8 mouse cellular contexts compared by ENCODE assay signal in the genomic region with DNA sequence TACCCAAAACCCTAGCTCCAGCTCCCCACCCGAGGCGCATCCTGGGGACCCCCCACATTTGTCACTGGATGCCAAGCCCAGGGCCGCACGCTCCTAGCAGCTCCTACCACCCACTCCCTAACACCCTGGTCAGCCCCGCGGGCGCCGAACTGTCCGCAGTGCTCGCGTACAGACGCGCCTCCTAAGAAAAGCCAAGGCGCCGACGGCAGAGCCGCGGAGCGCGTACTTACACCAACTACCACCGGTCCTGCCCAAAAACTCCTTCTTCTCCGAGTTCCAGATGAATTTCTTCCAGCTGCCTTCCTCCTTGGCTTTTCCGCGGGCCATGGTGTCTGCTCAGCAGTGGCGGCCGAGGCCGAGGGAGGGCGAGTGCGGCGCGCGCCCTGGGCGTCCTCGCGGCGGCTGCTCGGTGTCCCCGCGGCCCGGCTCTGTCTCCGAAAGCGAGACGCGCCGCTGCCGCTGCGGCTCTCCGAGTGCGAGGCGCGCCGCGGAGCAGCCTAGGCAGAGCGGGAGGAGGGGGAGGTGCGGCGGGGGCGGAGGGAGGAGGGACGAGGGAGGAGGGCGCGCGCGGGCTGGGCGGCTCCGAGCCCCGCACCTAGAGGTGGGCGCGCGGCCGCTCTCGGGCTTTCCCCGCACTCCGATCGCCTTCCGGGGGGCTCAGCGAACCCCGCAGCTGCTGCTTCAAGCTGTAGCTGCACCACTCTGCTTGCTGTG. TPM values are rescaled to one million over a fixed set of nuclear protein-coding genes. Genes with fewer than 3 reads are reported as not detected.
DNase-seq lines count a peak whose midpoint lies in the region; ATAC-seq lines count a peak whose summit lies in the region.

No protein-coding gene starts in this region.

- peak overlapping the region; percentile 81 for H3K9ac ChIP-seq in forebrain, embryonic 13.5 days
- H3K9ac ChIP-seq in hindbrain, embryonic 14.5 days = peak overlapping the region; percentile 92
- H3K9ac ChIP-seq in liver, embryonic 16.5 days (ENCODE audit: low read depth, low read length) = peak overlapping the region; percentile 50
- H3K9ac ChIP-seq in neural tube, embryonic 15.5 days (replicated peaks) = peak overlapping the region; percentile 74

- ATAC-seq in forebrain, embryonic 13.5 days = peak; percentile 92
- peak; percentile 91 for ATAC-seq in hindbrain, embryonic 14.5 days (ENCODE audit: low FRiP score)
- ATAC-seq in liver, embryonic 16.5 days (ENCODE audit: low read depth) = peak; percentile 70
- peak; percentile 92 for ATAC-seq in neural tube, embryonic 15.5 days (ENCODE audit: low FRiP score)

- H3K4me2 ChIP-seq in forebrain, embryonic 13.5 days = peak overlapping the region; percentile 84
- H3K4me2 ChIP-seq in hindbrain, embryonic 14.5 days (replicated peaks) = peak overlapping the region; percentile 82
- H3K4me2 ChIP-seq in liver, embryonic 16.5 days (ENCODE audit: low read depth, low read length) = peak overlapping the region; percentile 58
- H3K4me2 ChIP-seq in neural tube, embryonic 15.5 days = peak overlapping the region; percentile 67

- DNase-seq in kidney, adult 9 months = peak; percentile 25
- DNase-seq in kidney, adult 8-10 months = no peak
- peak; percentile 87 for DNase-seq in adrenal gland, adult 2 months
- DNase-seq in hindbrain, embryonic 14.5 days (ENCODE audit: low spot score) = peak; percentile 79
- DNase-seq in thymus, postnatal 4 days = peak; percentile 90

- peaks cover 7% of the 10 kb centered on the region for H3K36me3 ChIP-seq in forebrain, embryonic 13.5 days (ENCODE audit: poor library complexity, severe bottlenecking)
- peaks cover 11% of the 10 kb centered on the region for H3K36me3 ChIP-seq in hindbrain, embryonic 14.5 days (replicated peaks; ENCODE audit: control insufficient read depth, insufficient read depth)
- no peaks in the 10 kb centered on the region for H3K36me3 ChIP-seq in liver, embryonic 16.5 days (ENCODE audit: control insufficient read depth, insufficient read depth)
- H3K36me3 ChIP-seq in neural tube, embryonic 15.5 days = peaks cover 8% of the 10 kb centered on the region

- H3K27ac ChIP-seq in forebrain, embryonic 13.5 days = peak overlapping the region; percentile 87
- H3K27ac ChIP-seq in hindbrain, embryonic 14.5 days = peak overlapping the region; percentile 97
- H3K27ac ChIP-seq in liver, embryonic 16.5 days (ENCODE audit: low read length) = peak overlapping the region; percentile 72
- peak overlapping the region; percentile 97 for H3K27ac ChIP-seq in neural tube, embryonic 15.5 days (replicated peaks)

- H3K4me3 ChIP-seq in forebrain, embryonic 13.5 days = peak overlapping the region; percentile 66
- H3K4me3 ChIP-seq in hindbrain, embryonic 14.5 days (replicated peaks; ENCODE audit: low read length) = peak overlapping the region; percentile 87
- H3K4me3 ChIP-seq in liver, embryonic 16.5 days (ENCODE audit: low read depth, low read length) = peak overlapping the region; percentile 58
- peak overlapping the region; percentile 79 for H3K4me3 ChIP-seq in neural tube, embryonic 15.5 days (replicated peaks)

- 1% methylated on average over 54 of the region's 76 CpGs for WGBS in forebrain, embryonic 13.5 days
- WGBS in hindbrain, embryonic 14.5 days = under 1% methylated on average over 61 of the region's 76 CpGs
- 2% methylated on average over 59 of the region's 76 CpGs for WGBS in liver, embryonic 16.5 days (ENCODE audit: insufficient replicate concordance)
- WGBS in neural tube, embryonic 15.5 days = under 1% methylated on average over 67 of the region's 76 CpGs

- H3K27me3 ChIP-seq in forebrain, embryonic 13.5 days = peaks cover 18% of the 10 kb centered on the region; the same call in 1 of the 2 replicates
- no peaks in the 10 kb centered on the region for H3K27me3 ChIP-seq in hindbrain, embryonic 14.5 days (ENCODE audit: control insufficient read depth, insufficient read depth, low read length)
- H3K27me3 ChIP-seq in liver, embryonic 16.5 days (ENCODE audit: control insufficient read depth, insufficient read depth, low read depth, low read length) = peaks cover 46% of the 10 kb centered on the region
- H3K27me3 ChIP-seq in neural tube, embryonic 15.5 days (replicated peaks) = no peaks in the 10 kb centered on the region

- peaks cover 45% of the 10 kb centered on the region for H3K4me1 ChIP-seq in forebrain, embryonic 13.5 days
- peaks cover 46% of the 10 kb centered on the region for H3K4me1 ChIP-seq in hindbrain, embryonic 14.5 days (replicated peaks; ENCODE audit: control insufficient read depth, insufficient read depth, low read length)
- H3K4me1 ChIP-seq in liver, embryonic 16.5 days (ENCODE audit: control insufficient read depth, low read depth, low read length) = no peaks in the 10 kb centered on the region; the same call in none of the 2 replicates
- H3K4me1 ChIP-seq in neural tube, embryonic 15.5 days = peaks cover 53% of the 10 kb centered on the region

- H3K9me3 ChIP-seq in forebrain, embryonic 13.5 days (replicated peaks) = no peaks in the 10 kb centered on the region
- no peaks in the 10 kb centered on the region for H3K9me3 ChIP-seq in hindbrain, embryonic 14.5 days (ENCODE audit: control insufficient read depth, low read length)
- H3K9me3 ChIP-seq in liver, embryonic 16.5 days (replicated peaks; ENCODE audit: control insufficient read depth, low read length) = no peaks in the 10 kb centered on the region
- no peaks in the 10 kb centered on the region for H3K9me3 ChIP-seq in neural tube, embryonic 15.5 days (replicated peaks)

RNA-seq across cellular contexts. Expression of gene Atp1b1, which starts 0.5 kb away (rescaled TPM):
- 10 to 100 TPM; 64.2 to 90.6 TPM for total RNA-seq in adrenal gland, adult 2 months (2021)
- polyA plus RNA-seq in adrenal gland, adult 2 months (2012; rRNA removed) = 17.0 and 19.2 TPM in 2 replicates
- 34.0 and 41.6 TPM in 2 replicates for polyA plus RNA-seq in forebrain, embryonic 13.5 days (2015; fragmentation: Nextera tagmentation; extraction: Ambion mirVana)
- polyA plus RNA-seq in hindbrain, embryonic 14.5 days (2014; fragmentation: Nextera tagmentation; extraction: Ambion mirVana) = 237 and 333 TPM in 2 replicates
- 17.7 and 20.3 TPM in 2 replicates for polyA plus RNA-seq in liver, embryonic 16.5 days (2015; fragmentation: Nextera tagmentation; extraction: Ambion mirVana)
- polyA plus RNA-seq in neural tube, embryonic 15.5 days (2015; fragmentation: Nextera tagmentation; extraction: Ambion mirVana) = 383 and 428 TPM in 2 replicates

Comparison
In these comparisons a context has a peak if more than half of its experiments do, and no peak if none do; other contexts are left out.
1. DNase-seq: peak in kidney, adult 9 months (single experiment), adrenal gland, adult 2 months (single experiment), hindbrain, embryonic 14.5 days (single experiment) and thymus, postnatal 4 days (single experiment); none in kidney, adult 8-10 months (0 of 2).
2. Peak in every context shown above with its lines, with median percentiles within 50 percentile points of each other: ATAC-seq, H3K27ac ChIP-seq, H3K4me2 ChIP-seq, H3K4me3 ChIP-seq and H3K9ac ChIP-seq.